Mouse (Mus musculus) neural tube, embryonic 15.5 days (tissue): Measurements from ENCODE around the gene Adar. TPM values are rescaled to one million over a fixed set of nuclear protein-coding genes. Genes with fewer than 3 reads are reported as not detected.

ENCODE experiments used
- ATAC-seq: fragments of 200-750 bp; cut with Nextera tagmentation; 2 replicates; pipeline ENCODE4 v1.8.0; 2017; ENCODE audit warnings: mild to moderate bottlenecking, moderate TSS enrichment, moderate library complexity; ENCODE audit not compliant: low FRiP score
- H3K27ac ChIP-seq: fragments of 300-500 bp; sonication (generic); replicated peaks from 2 replicates; pipeline ENCODE4 v1.5.1; 2015; ENCODE audit warnings: mild to moderate bottlenecking, inconsistent platforms
- H3K27me3 ChIP-seq: fragments of 300-500 bp; sonication (generic); replicated peaks from 2 replicates; pipeline ENCODE4 v1.6.1; 2015; ENCODE audit warnings: inconsistent platforms
- H3K36me3 ChIP-seq: fragments of 300-500 bp; sonication (generic); 2 replicates; pipeline ENCODE4 v1.6.1; 2015; ENCODE audit warnings: inconsistent platforms
- H3K4me1 ChIP-seq: fragments of 300-500 bp; sonication (generic); 2 replicates; pipeline ENCODE4 v1.6.1; 2015; ENCODE audit warnings: inconsistent platforms
- H3K4me2 ChIP-seq: fragments of 300-500 bp; sonication (generic); 2 replicates; pipeline ENCODE4 v1.6.1; 2015; ENCODE audit warnings: inconsistent platforms, mild to moderate bottlenecking, moderate library complexity
- H3K4me3 ChIP-seq: fragments of 300-500 bp; sonication (generic); replicated peaks from 2 replicates; pipeline ENCODE4 v1.5.1; 2015; ENCODE audit warnings: mild to moderate bottlenecking, inconsistent platforms
- H3K9ac ChIP-seq: fragments of 300-500 bp; sonication (generic); replicated peaks from 2 replicates; pipeline ENCODE4 v1.6.1; 2015; ENCODE audit warnings: mild to moderate bottlenecking, inconsistent platforms
- H3K9me3 ChIP-seq: fragments of 300-500 bp; sonication (generic); replicated peaks from 2 replicates; pipeline ENCODE4 v1.6.1; 2016; ENCODE audit warnings: inconsistent platforms
- WGBS: fragments of 180-500 bp; shearing (Covaris S2); methylation state at CpG from one replicate; pipeline ENCODE4 v1.1.7; 2015; ENCODE audit warnings: mixed read lengths; 5-methylcytosine and 5-hydroxymethylcytosine counted together
- polyA plus RNA-seq: library from polyadenylated mRNA; unstranded; fragments of >200 nt; fragmentation: Nextera tagmentation; extraction: Ambion mirVana; gene quantifications from 2 replicates; pipeline ENCODE4 v1.2.1, GENCODE M21; 2015

Gene Adar
- polyA plus RNA-seq, 1 experiment from 2014 or later, result 24.6 TPM

DNA sequence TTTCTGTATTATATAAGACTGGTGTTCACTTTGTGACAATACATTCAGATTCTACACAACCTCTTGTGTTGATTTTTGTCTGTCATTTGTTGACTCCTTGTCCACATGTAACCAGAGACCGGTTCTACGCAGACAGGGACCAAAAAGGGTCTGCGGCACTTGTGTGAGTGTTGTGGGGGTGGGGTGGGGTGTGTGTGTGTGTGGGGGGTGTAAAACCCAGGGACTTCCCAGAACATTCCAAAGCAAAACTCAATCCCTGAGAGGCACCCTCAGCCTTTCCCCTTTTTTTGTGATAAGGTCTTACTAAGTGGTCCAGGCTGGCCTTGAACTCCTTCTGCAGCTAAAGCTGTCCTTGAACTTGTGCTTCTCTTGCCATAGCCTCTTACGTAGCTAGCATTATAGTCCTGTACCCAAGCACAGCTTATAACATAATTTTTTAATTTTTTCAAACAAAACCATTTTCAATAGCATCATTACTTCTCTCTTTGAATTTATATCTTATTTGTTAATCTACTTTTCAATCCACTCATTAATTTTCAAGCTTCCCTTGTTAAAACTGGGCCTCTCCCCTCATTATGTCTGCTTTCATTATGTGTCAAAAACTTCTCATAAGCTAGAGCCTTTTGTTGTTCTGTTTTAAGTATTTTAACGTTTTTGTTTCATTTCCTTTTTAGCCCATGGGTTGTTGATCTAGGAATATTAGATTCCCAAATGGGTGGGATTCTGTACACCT is 86.1 kb downstream of the Adar start:
- Histone ChIP-seq H3K4me3 (no peak overlapping the region), H3K9ac (no peak overlapping the region), H3K36me3 (no peaks in the 10 kb centered on the region), H3K27ac (no peak overlapping the region), H3K4me1 (peaks cover 4% of the 10 kb centered on the region; the same call in 1 of the 2 replicates), H3K9me3 (no peaks in the 10 kb centered on the region), H3K4me2 (no peak overlapping the region), H3K27me3 (no peaks in the 10 kb centered on the region)
- WGBS, result 73% methylated on average over 5 of the region's 5 CpGs
- ATAC-seq, result no peak

GRCm38 (mm10) chr3:89801507-89801847 is 86.7 kb downstream of the Adar start:
- no peak overlapping the region for H3K27ac ChIP-seq
- WGBS, result 38% methylated on average over 3 of the region's 3 CpGs
- no peak overlapping the region for H3K9ac ChIP-seq
- no peak for ATAC-seq
- no peaks in the 10 kb centered on the region for H3K36me3 ChIP-seq
- H3K4me1 ChIP-seq, result peaks cover 4% of the 10 kb centered on the region; the same call in 1 of the 2 replicates
- H3K4me2 ChIP-seq, result no peak overlapping the region
- H3K9me3 ChIP-seq, result no peaks in the 10 kb centered on the region
- no peaks in the 10 kb centered on the region for H3K27me3 ChIP-seq
- H3K4me3 ChIP-seq, result no peak overlapping the region

DNA sequence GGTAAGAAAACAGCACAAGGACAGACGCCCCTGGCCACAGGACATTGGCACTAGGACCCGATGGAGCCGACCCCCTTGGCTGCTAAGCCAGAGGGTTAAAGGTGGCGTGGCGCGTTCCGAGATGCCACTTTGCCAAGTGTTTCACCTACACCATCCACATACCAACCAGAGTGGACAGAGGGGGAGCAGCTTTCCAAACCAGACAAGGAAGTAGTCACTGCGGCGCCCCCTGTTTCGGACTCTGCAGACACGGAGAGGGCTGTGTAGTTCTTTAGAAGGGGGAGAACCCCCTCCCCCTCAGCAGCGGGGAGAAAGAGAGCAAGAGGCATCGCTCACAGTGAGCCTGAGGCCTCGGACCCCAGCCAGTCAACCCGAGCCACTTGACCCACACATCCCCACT is 88.1 kb downstream of the Adar start:
- H3K4me3 ChIP-seq, result no peak overlapping the region
- 78% methylated on average over 15 of the region's 15 CpGs for WGBS
- no peaks in the 10 kb centered on the region for H3K9me3 ChIP-seq
- peaks cover 4% of the 10 kb centered on the region; the same call in 1 of the 2 replicates for H3K4me1 ChIP-seq
- H3K27me3 ChIP-seq, result no peaks in the 10 kb centered on the region
- H3K4me2 ChIP-seq, result no peak overlapping the region
- no peak for ATAC-seq
- no peaks in the 10 kb centered on the region for H3K36me3 ChIP-seq
- no peak overlapping the region for H3K27ac ChIP-seq
- H3K9ac ChIP-seq, result no peak overlapping the region

Other genes starting within 250 kb of the Adar start
- gene Kcnn3, start 194.9 kb upstream of the Adar start, polyA plus RNA-seq, result 8.5 and 12.1 TPM in 2 replicates
- gene Chrnb2, start 49.6 kb downstream of the Adar start, polyA plus RNA-seq, result 18.9 and 22.5 TPM in 2 replicates
- 10.8 and 11.1 TPM in 2 replicates for gene Ube2q1, start 58.6 kb downstream of the Adar start, polyA plus RNA-seq
- gene She, start 116.3 kb downstream of the Adar start, polyA plus RNA-seq, result 1.4 and 2.0 TPM in 2 replicates
- gene Il6ra, start 198.2 kb downstream of the Adar start, polyA plus RNA-seq, result 1.2 and 1.5 TPM in 2 replicates
- 11.9 and 12.9 TPM in 2 replicates for gene Atp8b2, start 248.5 kb downstream of the Adar start, polyA plus RNA-seq